Mouse (Mus musculus) forebrain, postnatal 0 days (tissue): ENCODE measurements around the gene Slc7a6os. TPM values are rescaled to one million over a fixed set of nuclear protein-coding genes. Genes with fewer than 3 reads are reported as not detected.
A peak's percentile ranks its signal among the peaks of the same experiment; 100 is the strongest.

Source experiments
- ATAC-seq: fragments of 200-750 bp; cut with Nextera tagmentation; 2 replicates; pipeline ENCODE4 v1.8.0; 2017; ENCODE audit warnings: mild to moderate bottlenecking, moderate library complexity
- DNase-seq: peaks from one replicate; pipeline ENCODE4 v3.0.0-alpha.2; 2015
- H3K27ac ChIP-seq: fragments of 300-500 bp; sonication (generic); 2 replicates; pipeline ENCODE4 v1.5.1; 2014; ENCODE audit warnings: low read depth, mild to moderate bottlenecking, antibody characterized with exemption, low read length, moderate library complexity, mixed read lengths
- H3K27me3 ChIP-seq: fragments of 300-500 bp; sonication (generic); 2 replicates; pipeline ENCODE4 v1.6.1; 2014; ENCODE audit warnings: mild to moderate bottlenecking, low read length, mixed read lengths; ENCODE audit not compliant: insufficient read depth
- H3K36me3 ChIP-seq: fragments of 300-500 bp; sonication (generic); 2 replicates; pipeline ENCODE4 v1.6.1; 2014; ENCODE audit warnings: mild to moderate bottlenecking, moderate library complexity; ENCODE audit not compliant: insufficient read depth
- H3K4me1 ChIP-seq: fragments of 300-500 bp; sonication (generic); 2 replicates; pipeline ENCODE4 v1.6.1; 2014; ENCODE audit warnings: antibody characterized with exemption; ENCODE audit not compliant: insufficient read depth
- H3K4me2 ChIP-seq: fragments of 300-500 bp; sonication (generic); 2 replicates; pipeline ENCODE4 v1.6.1; 2014; ENCODE audit warnings: low read depth, mild to moderate bottlenecking, moderate library complexity
- H3K4me3 ChIP-seq: fragments of 300-500 bp; sonication (generic); 2 replicates; pipeline ENCODE4 v1.5.1; 2014; ENCODE audit warnings: low read depth, low read length, mixed read lengths
- H3K9ac ChIP-seq: fragments of 300-500 bp; sonication (generic); 2 replicates; pipeline ENCODE4 v1.6.1; 2014; ENCODE audit warnings: mild to moderate bottlenecking
- H3K9me3 ChIP-seq: fragments of 300-500 bp; sonication (generic); 2 replicates; pipeline ENCODE4 v1.6.1; 2016; ENCODE audit warnings: low read length
- CTCF ChIP-seq: sonication (generic); IDR thresholded peaks from 2 replicates; pipeline ENCODE4 v1.5.1; 2016; ENCODE audit warnings: antibody characterized with exemption, control low read depth, low read depth
- WGBS: fragments of 180-500 bp; shearing (Covaris S2); extraction: QIAGEN DNeasy Blood & Tissue Kit; methylation state at CpG from one replicate; pipeline ENCODE4 v1.1.7; 2014; 5-methylcytosine and 5-hydroxymethylcytosine counted together
- polyA plus RNA-seq: library from polyadenylated mRNA; unstranded; fragments of >200 nt; fragmentation: Nextera tagmentation; extraction: Ambion mirVana; gene quantifications from 2 replicates; pipeline ENCODE4 v1.2.1, GENCODE M21; 2015
- total RNA-seq: library from RNA; depleted of rRNA; stranded (reverse); fragments of >200 nt; gene quantifications from 2 replicates; pipeline ENCODE4 v1.2.3, GENCODE M21; 2014

Slc7a6os gene
- total and polyA plus RNA-seq, 2 experiments from 2014 or later = 36.3 to 73.1 TPM

DNA sequence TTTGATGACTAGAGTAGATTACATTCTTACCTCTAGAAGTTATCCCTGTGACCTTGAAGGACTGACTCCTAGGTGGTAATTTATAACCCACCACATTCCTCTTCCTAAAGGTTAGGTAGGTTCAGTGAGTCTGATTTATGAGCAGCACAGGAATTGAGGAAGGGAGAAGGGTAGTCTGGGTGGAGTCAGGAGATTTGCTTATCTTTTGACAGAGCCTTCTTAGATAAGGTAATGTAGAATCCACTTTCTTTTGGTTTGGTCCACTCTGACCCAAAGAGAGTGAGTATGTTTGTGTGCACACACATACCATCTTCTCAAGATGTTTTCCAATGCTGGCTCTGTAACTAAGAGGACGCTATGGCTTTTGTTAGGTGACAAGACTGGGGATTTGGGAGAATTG, 33.1 kb downstream of the Slc7a6os start:
- DNase-seq = no peak
- Histone ChIP-seq H3K4me3 (no peak overlapping the region), H3K27me3 (no peaks in the 10 kb centered on the region), H3K9me3 (no peaks in the 10 kb centered on the region), H3K9ac (no peak overlapping the region), H3K27ac (no peak overlapping the region), H3K4me1 (no peaks in the 10 kb centered on the region), H3K36me3 (peaks cover 14% of the 10 kb centered on the region), H3K4me2 (no peak overlapping the region)
- TF ChIP-seq CTCF = no peak
- ATAC-seq = no peak
- WGBS = 81% methylated on average over 1 of the region's 1 CpGs

DNA sequence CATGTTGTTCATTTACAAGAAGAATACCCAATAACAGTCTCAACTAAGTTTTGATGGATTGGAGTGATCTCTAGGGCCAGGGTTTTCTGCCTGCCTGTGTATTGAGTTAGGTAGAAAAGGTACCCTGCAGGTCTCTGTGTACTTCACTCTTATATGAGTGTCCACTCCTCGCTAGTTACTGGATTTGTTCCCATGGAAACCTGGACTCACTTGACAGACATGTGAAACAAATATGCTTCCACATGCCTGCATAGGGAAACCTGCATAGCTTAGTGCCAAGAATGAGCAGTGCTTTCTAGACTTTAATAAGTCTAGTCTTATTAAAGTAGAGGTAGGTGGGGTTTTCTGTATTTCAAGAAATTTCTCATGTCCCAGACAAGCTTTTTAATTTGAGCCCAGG, 33.8 kb downstream of the Slc7a6os start:
- no peak overlapping the region for H3K4me3 ChIP-seq
- 2% methylated on average over 1 of the region's 1 CpGs for WGBS
- H3K27me3 ChIP-seq = no peaks in the 10 kb centered on the region
- no peak for ATAC-seq
- H3K27ac ChIP-seq = no peak overlapping the region
- peaks cover 11% of the 10 kb centered on the region for H3K36me3 ChIP-seq
- no peaks in the 10 kb centered on the region for H3K9me3 ChIP-seq
- H3K9ac ChIP-seq = no peak overlapping the region
- no peak overlapping the region for H3K4me2 ChIP-seq
- no peaks in the 10 kb centered on the region for H3K4me1 ChIP-seq
- no peak for TF ChIP-seq CTCF
- no peak for DNase-seq

DNA sequence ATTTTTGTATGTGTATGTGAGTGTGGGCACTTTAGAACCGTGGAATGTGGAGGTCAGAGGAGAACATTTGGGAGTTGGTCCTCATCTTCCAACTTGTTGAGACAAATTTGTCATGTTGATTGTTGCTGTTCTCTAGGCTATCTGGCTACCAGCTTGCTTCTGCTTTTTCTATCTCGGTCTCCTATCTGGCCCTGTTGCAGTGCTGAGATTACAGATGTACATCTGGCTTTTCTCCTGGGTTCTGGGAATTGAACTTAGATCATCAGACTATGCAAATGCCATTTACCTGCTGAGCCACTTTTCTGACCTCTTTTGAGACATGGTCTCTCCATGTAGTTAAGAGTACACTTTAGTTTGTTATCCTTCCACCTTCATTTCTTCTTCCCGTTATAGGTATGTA, 37.2 kb downstream of the Slc7a6os start:
- no peaks in the 10 kb centered on the region for H3K27me3 ChIP-seq
- H3K27ac ChIP-seq = no peak overlapping the region
- DNase-seq = no peak
- TF ChIP-seq CTCF = no peak
- ATAC-seq = no peak
- 94% methylated on average over 3 of the region's 3 CpGs for WGBS
- H3K4me3 ChIP-seq = no peak overlapping the region
- H3K9ac ChIP-seq = no peak overlapping the region
- no peak overlapping the region for H3K4me2 ChIP-seq
- peaks cover 7% of the 10 kb centered on the region; the same call in 1 of the 2 replicates for H3K4me1 ChIP-seq
- H3K36me3 ChIP-seq = no peaks in the 10 kb centered on the region
- no peaks in the 10 kb centered on the region for H3K9me3 ChIP-seq

DNA sequence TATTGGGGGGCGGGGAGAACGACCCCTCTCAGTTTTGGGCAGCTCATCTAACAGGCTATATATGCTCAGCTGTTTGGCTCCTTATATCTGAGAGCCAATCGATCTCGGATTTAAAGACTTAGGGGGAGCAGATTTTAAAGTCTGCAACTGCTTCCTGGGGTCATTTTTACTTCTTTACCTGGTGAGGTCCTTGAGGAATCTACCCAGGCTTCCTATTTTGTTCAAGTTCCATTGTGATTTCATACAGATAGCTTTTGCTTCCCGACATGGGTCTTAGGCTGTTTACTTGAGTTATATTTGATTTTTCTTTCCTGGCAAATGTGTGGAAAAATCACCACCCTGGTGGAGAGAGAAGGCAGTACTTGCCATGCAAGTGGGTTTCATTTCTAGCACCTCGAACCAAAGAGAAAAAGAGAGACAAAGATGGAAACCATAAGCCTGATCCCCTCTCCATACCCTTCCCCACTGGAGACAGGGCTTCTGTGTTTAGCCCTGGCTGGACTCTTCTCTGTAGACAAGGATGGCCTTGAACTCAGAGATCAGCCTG, 40.7 kb downstream of the Slc7a6os start:
- Histone ChIP-seq H3K4me3 (peak overlapping the region; percentile 88), H3K9ac (peak overlapping the region; percentile 87), H3K36me3 (no peaks in the 10 kb centered on the region), H3K4me1 (peaks cover 7% of the 10 kb centered on the region; the same call in 1 of the 2 replicates), H3K27ac (no peak overlapping the region), H3K9me3 (no peaks in the 10 kb centered on the region), H3K4me2 (peak overlapping the region; percentile 87), H3K27me3 (no peaks in the 10 kb centered on the region)
- WGBS = 28% methylated on average over 6 of the region's 6 CpGs
- ATAC-seq (no peak), DNase-seq (peak; percentile 18)
- TF ChIP-seq CTCF = peak; percentile 35

DNA sequence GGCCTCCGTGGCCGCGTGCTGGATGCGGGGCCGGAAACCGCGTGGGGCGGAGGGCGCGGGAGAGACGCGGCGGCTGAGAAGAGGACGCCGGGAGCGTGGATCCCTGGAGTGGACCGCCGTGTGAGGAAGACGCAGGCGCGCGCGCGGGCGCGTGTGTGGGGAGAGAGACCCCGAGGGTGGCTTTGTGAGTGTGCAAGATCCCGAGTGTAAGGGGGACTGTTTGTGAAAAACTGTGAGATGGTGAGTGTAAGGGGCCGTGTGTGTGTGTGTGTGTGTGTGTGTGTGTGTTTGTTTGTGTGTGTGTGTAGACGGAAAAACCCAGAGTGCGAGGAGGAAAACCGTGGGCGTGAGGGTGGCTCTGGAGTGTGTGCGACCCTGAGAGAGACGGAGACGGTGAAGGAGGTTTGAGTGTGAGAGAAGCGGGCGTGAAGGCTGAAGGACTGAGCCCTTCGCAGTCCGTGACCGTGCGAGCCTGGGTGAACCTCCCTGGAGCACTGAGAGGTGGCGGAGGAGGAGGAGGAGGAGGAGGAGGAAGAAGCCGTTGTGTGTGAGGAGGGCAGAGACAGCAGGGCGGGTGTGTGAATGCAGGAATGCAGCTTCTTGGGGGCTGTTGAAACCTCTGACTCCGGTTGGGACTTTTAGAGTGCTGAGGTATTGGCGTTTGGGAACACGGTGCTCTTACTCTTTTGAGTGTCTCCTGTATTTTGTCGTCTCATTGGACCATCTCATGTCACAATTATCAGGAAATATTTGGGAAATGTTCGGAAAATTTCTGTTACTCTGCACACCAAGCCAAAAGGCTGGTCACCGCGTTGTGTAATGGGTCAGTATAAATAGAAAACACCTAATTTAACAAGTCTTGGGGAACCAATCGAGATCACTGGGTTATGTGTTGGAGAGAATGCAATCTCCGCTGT, 41.5 kb downstream of the Slc7a6os start:
- WGBS = 2% methylated on average over 54 of the region's 54 CpGs
- no peak for DNase-seq
- no peak for TF ChIP-seq CTCF

DNA sequence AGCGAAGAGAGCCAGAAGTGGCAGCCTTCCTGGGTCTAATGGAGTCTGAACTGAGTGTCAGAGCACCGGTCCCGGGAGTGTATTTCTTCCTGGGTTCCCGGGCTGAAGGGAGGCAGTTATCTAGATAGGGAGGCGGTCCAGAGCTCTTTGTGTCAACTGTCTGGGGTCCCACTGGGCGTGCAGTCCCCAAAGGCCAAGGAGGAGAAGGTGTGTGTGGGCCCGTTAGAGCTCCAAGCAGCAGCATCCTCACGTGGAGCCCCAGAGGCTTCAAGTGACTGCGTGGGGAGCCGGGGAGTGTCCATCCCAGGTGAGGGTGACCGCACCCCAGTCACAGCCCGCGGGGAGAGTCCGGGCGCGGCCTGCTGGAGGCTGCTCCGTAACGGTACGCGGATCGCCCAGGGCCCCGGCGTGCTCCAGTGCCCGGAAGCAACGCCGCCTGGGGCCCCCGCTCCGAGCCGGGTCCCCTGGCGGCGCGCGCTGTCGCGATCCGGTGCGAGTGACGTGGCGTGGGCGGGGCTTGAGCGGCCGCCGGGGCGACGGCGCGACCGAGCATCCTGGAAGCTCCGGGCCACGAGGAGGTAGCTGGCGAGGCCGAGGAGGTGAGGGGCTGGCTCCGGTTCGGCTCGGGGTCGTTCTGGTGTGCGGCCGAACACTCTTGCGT, 42.2 kb downstream of the Slc7a6os start, which contains the start of gene Slc7a6:
Slc7a6 (plus strand) TSS at position 502 of the 661 bp plus-strand sequence.
- ATAC-seq (peak; percentile 94), DNase-seq (peak; percentile 92)
- peak within 1 kb of the TSS; percentile 88 for H3K4me3 ChIP-seq
- peak; percentile 17; the same call in 1 of the 2 replicates for TF ChIP-seq CTCF
- no peaks in the 10 kb centered on the region for H3K9me3 ChIP-seq
- H3K27ac ChIP-seq = peak within 1 kb of the TSS; percentile 93
- H3K27me3 ChIP-seq = no peaks in the 10 kb centered on the region
- H3K9ac ChIP-seq = peak within 1 kb of the TSS; percentile 87
- peak within 1 kb of the TSS; percentile 87 for H3K4me2 ChIP-seq
- H3K4me1 ChIP-seq = peaks cover 7% of the 10 kb centered on the region; the same call in 1 of the 2 replicates
- peaks cover 11% of the 10 kb centered on the region for H3K36me3 ChIP-seq
- under 1% methylated on average over 55 of the region's 59 CpGs for WGBS

More for the DNA sequence above, 41.5 kb downstream of the Slc7a6os start:
- Histone ChIP-seq H3K4me3 (peak overlapping the region; percentile 88), H3K9ac (peak overlapping the region; percentile 87), H3K27me3 (no peaks in the 10 kb centered on the region), H3K9me3 (no peaks in the 10 kb centered on the region), H3K27ac (peak overlapping the region; percentile 93), H3K4me1 (peaks cover 7% of the 10 kb centered on the region; the same call in 1 of the 2 replicates), H3K36me3 (peaks cover 4% of the 10 kb centered on the region), H3K4me2 (peak overlapping the region; percentile 87)
- peak; percentile 83 for ATAC-seq
